Mouse (Mus musculus) neural tube, embryonic 15.5 days (tissue): ENCODE measurements around the gene Oxct2a. TPM values are rescaled to one million over a fixed set of nuclear protein-coding genes. Genes with fewer than 3 reads are reported as not detected.
A peak's percentile ranks its signal among the peaks of the same experiment; 100 is the strongest.

ENCODE experiments used
- ATAC-seq: fragments of 200-750 bp; cut with Nextera tagmentation; 2 replicates; pipeline ENCODE4 v1.8.0; 2017; ENCODE audit warnings: mild to moderate bottlenecking, moderate TSS enrichment, moderate library complexity; ENCODE audit not compliant: low FRiP score
- H3K27ac ChIP-seq: fragments of 300-500 bp; sonication (generic); replicated peaks from 2 replicates; pipeline ENCODE4 v1.5.1; 2015; ENCODE audit warnings: mild to moderate bottlenecking, inconsistent platforms
- H3K27me3 ChIP-seq: fragments of 300-500 bp; sonication (generic); replicated peaks from 2 replicates; pipeline ENCODE4 v1.6.1; 2015; ENCODE audit warnings: inconsistent platforms
- H3K36me3 ChIP-seq: fragments of 300-500 bp; sonication (generic); 2 replicates; pipeline ENCODE4 v1.6.1; 2015; ENCODE audit warnings: inconsistent platforms
- H3K4me1 ChIP-seq: fragments of 300-500 bp; sonication (generic); 2 replicates; pipeline ENCODE4 v1.6.1; 2015; ENCODE audit warnings: inconsistent platforms
- H3K4me2 ChIP-seq: fragments of 300-500 bp; sonication (generic); 2 replicates; pipeline ENCODE4 v1.6.1; 2015; ENCODE audit warnings: inconsistent platforms, mild to moderate bottlenecking, moderate library complexity
- H3K4me3 ChIP-seq: fragments of 300-500 bp; sonication (generic); replicated peaks from 2 replicates; pipeline ENCODE4 v1.5.1; 2015; ENCODE audit warnings: mild to moderate bottlenecking, inconsistent platforms
- H3K9ac ChIP-seq: fragments of 300-500 bp; sonication (generic); replicated peaks from 2 replicates; pipeline ENCODE4 v1.6.1; 2015; ENCODE audit warnings: mild to moderate bottlenecking, inconsistent platforms
- H3K9me3 ChIP-seq: fragments of 300-500 bp; sonication (generic); replicated peaks from 2 replicates; pipeline ENCODE4 v1.6.1; 2016; ENCODE audit warnings: inconsistent platforms
- WGBS: fragments of 180-500 bp; shearing (Covaris S2); methylation state at CpG from one replicate; pipeline ENCODE4 v1.1.7; 2015; ENCODE audit warnings: mixed read lengths; 5-methylcytosine and 5-hydroxymethylcytosine counted together
- polyA plus RNA-seq: library from polyadenylated mRNA; unstranded; fragments of >200 nt; fragmentation: Nextera tagmentation; extraction: Ambion mirVana; gene quantifications from 2 replicates; pipeline ENCODE4 v1.2.1, GENCODE M21; 2015

Gene Oxct2a
- 0.14 TPM in 1 of 2 replicates, not detected in the other for polyA plus RNA-seq

DNA sequence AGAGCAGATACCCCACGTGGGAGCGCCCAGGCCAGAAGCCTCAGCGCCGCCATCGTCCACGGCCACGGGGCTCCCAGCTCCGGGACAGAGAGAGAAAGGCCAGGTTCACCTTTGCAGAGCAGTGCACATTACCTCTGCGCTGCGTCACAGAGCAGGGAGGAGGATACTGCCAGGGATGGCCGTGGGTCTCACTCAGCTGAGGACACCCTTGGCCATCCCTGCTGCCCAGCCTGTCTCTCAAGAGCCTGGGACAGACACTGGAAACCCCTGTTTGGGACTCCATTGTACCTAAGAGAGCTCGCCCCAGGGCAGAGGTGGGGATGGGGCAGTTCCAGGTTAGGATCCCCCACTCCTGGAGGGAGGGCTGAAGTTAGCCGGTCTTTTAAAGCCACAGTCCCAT is at the start of gene Oxct2a:
Gene Oxct2a, minus strand, starts transcription at position 101 of the 400 bp plus-strand sequence.
- WGBS, result 17% methylated on average over 13 of the region's 13 CpGs
- no peak within 1 kb of the TSS for H3K27ac ChIP-seq

GRCm38 (mm10) chr4:123363555-123363954 is 40.1 kb upstream of the Oxct2a start:
- Histone ChIP-seq H3K4me2 (no peak overlapping the region), H3K4me1 (no peaks in the 10 kb centered on the region), H3K9ac (no peak overlapping the region), H3K36me3 (peaks cover 84% of the 10 kb centered on the region), H3K27me3 (no peaks in the 10 kb centered on the region), H3K4me3 (no peak overlapping the region), H3K9me3 (no peaks in the 10 kb centered on the region), H3K27ac (no peak overlapping the region)
- no peak for ATAC-seq
- 95% methylated on average over 4 of the region's 4 CpGs for WGBS

More for the DNA sequence above, at the start of gene Oxct2a:
- Histone ChIP-seq H3K27me3 (peaks cover 10% of the 10 kb centered on the region), H3K4me3 (peak within 1 kb of the TSS; percentile 25), H3K9me3 (no peaks in the 10 kb centered on the region), H3K9ac (no peak within 1 kb of the TSS), H3K4me2 (peak within 1 kb of the TSS; percentile 57), H3K36me3 (no peaks in the 10 kb centered on the region), H3K4me1 (peaks cover 7% of the 10 kb centered on the region; the same call in 1 of the 2 replicates)
- peak; percentile 46 for ATAC-seq

DNA sequence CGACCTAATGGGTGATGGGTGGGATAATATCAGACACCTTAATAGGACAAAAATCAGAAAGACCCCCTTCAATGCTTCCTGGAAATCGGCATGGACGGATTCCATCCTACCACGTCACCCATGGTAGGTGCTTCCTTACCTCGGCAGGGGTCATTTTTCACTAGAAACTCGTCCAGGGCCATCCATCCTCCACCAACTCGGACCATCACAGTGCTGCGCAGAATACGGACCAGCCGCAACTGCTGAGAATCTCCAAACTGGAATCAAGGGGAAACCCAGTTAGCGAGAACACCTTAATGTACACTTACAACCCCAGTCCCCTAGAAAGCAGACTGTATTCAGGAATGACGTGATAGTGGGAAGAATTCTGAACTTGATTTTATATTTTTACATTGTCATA is 37.3 kb upstream of the Oxct2a start:
- ATAC-seq, result no peak
- Histone ChIP-seq H3K36me3 (peaks cover 78% of the 10 kb centered on the region), H3K27ac (no peak overlapping the region)

DNA sequence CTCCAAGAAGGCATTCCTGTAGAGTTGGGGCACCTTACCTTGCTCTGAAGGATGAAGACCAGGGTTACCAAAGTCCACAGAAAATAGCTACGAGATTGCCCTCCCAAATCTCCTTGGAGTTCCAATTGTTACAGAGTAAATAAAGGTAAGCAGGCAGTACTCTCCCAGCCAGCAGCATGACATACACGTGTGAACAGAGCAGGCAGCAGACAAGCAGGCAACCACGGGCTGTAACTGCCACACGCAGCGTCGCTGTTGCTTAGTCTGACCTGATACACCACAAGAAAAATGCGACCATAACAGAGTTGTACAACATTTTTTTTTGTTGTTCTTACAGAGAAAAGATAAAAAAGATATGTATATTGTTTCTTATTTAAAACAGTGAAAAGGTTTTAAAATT is 35.2 kb upstream of the Oxct2a start:
- Histone ChIP-seq H3K9ac (no peak overlapping the region), H3K9me3 (no peaks in the 10 kb centered on the region), H3K27me3 (no peaks in the 10 kb centered on the region), H3K4me3 (no peak overlapping the region), H3K27ac (no peak overlapping the region), H3K4me2 (no peak overlapping the region), H3K4me1 (no peaks in the 10 kb centered on the region), H3K36me3 (peaks cover 80% of the 10 kb centered on the region)
- ATAC-seq, result no peak
- 94% methylated on average over 7 of the region's 7 CpGs for WGBS

More for the DNA sequence above, 37.3 kb upstream of the Oxct2a start:
- WGBS, result 94% methylated on average over 12 of the region's 12 CpGs
- Histone ChIP-seq H3K9ac (no peak overlapping the region), H3K9me3 (no peaks in the 10 kb centered on the region), H3K4me2 (no peak overlapping the region), H3K27me3 (no peaks in the 10 kb centered on the region), H3K4me1 (no peaks in the 10 kb centered on the region), H3K4me3 (no peak overlapping the region)

GRCm38 (mm10) chr4:123355941-123356340 is 32.5 kb upstream of the Oxct2a start:
- Histone ChIP-seq H3K36me3 (peaks cover 81% of the 10 kb centered on the region), H3K27me3 (no peaks in the 10 kb centered on the region), H3K9ac (no peak overlapping the region), H3K9me3 (no peaks in the 10 kb centered on the region), H3K4me2 (no peak overlapping the region), H3K4me3 (no peak overlapping the region), H3K4me1 (no peaks in the 10 kb centered on the region), H3K27ac (no peak overlapping the region)
- 92% methylated on average over 8 of the region's 8 CpGs for WGBS
- no peak for ATAC-seq

- Histone ChIP-seq H3K4me2 (no peak overlapping the region), H3K4me3 (no peak overlapping the region), H3K27me3 (no peaks in the 10 kb centered on the region), H3K36me3 (peaks cover 83% of the 10 kb centered on the region), H3K9me3 (no peaks in the 10 kb centered on the region), H3K4me1 (no peaks in the 10 kb centered on the region), H3K27ac (no peak overlapping the region), H3K9ac (no peak overlapping the region)
- WGBS, result 90% methylated on average over 10 of the region's 10 CpGs
- no peak for ATAC-seq
Observed at GRCm38 (mm10) chr4:123353271-123353877, 29.9 kb upstream of the Oxct2a start.

- Histone ChIP-seq H3K4me1 (peaks cover 15% of the 10 kb centered on the region), H3K27me3 (peaks cover 50% of the 10 kb centered on the region), H3K4me2 (peak overlapping the region; percentile 87), H3K9ac (no peak overlapping the region), H3K9me3 (no peaks in the 10 kb centered on the region), H3K4me3 (peak overlapping the region; percentile 47), H3K27ac (no peak overlapping the region), H3K36me3 (peaks cover 8% of the 10 kb centered on the region)
- 3% methylated on average over 6 of the region's 6 CpGs for WGBS
- ATAC-seq, result peak; percentile 2; the same call in 1 of the 2 replicates
Observed at GRCm38 (mm10) chr4:123343471-123343789, 20.0 kb upstream of the Oxct2a start.

DNA sequence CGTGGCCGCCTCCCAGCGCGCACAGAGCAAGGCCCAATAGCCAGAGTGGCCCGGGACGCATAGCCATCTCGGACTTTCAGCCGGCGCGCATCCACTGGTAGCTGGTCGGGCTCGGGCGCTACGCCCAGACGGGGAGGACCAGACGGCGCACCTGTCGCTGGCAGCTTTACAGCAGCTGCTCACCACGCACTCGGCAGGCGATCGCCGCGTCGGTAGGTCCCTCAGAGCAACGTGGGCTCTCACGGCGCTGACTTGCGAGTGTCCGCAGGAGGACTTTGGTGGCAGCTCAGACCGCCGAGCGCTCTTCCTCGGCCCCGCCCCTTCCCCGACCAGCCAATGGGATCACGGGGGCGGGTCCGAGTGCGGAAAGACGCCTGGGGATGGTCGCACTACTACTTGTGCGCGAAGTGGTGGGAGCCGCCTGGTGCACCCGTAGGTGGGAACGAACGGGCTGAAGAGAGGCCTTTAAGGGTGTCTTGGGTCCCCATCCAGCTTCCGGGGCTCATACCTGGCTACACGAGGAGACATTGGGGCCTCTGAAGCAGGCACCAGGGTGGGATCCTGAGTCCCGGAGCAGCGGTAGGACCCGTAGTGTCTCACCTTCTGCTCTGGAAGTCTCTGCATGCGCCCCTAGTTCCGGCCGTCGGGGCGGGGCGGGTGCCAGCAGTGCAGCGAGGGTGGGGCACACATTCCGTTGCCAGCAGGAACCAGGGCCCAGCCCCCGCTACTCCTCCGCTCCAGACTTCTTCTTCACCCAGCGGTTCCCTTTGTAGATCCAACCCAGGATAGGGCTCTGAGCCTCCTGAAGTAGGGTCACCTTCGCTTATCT is 19.4 kb upstream of the Oxct2a start, which contains the start of gene Bmp8a:
Gene Bmp8a, minus strand, starts transcription at position 611 of the 829 bp plus-strand sequence.
- peak; percentile 84 for ATAC-seq
- peaks cover 50% of the 10 kb centered on the region for H3K27me3 ChIP-seq
- H3K9ac ChIP-seq, result 0 out of 2 replicates have a peak within 1 kb of the TSS, but pooled peaks have one; percentile 17

DNA sequence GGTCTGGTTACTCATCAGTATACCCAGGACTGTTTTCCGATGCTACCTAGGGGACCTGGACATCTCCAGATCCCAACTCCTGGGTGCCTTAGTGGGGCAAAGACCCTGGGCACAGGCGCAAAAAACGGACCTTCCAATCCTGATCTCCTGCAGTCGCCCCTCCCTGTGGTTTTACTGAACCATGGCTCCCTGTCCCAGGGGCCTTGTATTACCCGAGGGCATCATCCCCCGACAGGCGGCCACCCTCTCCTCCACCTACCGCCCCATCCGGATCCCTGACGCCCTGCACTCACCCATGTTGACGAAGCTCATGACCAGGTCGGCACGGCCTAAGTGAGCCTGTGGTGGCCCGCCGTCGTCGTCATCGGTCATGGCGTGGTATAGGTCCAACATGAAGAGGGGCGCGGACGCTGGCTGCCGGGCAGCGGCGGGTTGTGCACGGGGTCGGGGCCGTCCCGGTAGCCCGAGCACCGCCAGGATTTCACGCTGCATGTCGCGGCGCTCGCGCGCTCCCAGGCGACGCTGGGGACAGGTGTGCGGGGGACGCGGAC is 18.7 kb upstream of the Oxct2a start:
- peaks cover 50% of the 10 kb centered on the region for H3K27me3 ChIP-seq
- peaks cover 15% of the 10 kb centered on the region for H3K4me1 ChIP-seq
- H3K9ac ChIP-seq, result 0 out of 2 replicates have a peak overlapping the region, but pooled peaks have one; percentile 17
- no peak overlapping the region for H3K27ac ChIP-seq
- H3K36me3 ChIP-seq, result 0 out of 2 replicates have a peak, but pooled peaks cover 3% of the 10 kb centered on the region
- no peaks in the 10 kb centered on the region for H3K9me3 ChIP-seq
- WGBS, result 2% methylated on average over 42 of the region's 43 CpGs
- H3K4me3 ChIP-seq, result peak overlapping the region; percentile 47
- H3K4me2 ChIP-seq, result peak overlapping the region; percentile 87
- peak; percentile 51 for ATAC-seq

More for the DNA sequence above, 19.4 kb upstream of the Oxct2a start, which contains the start of gene Bmp8a:
- Histone ChIP-seq H3K4me2 (peak within 1 kb of the TSS; percentile 87), H3K36me3 (peaks cover 3% of the 10 kb centered on the region; the same call in 1 of the 2 replicates), H3K27ac (no peak within 1 kb of the TSS), H3K4me1 (peaks cover 15% of the 10 kb centered on the region), H3K9me3 (no peaks in the 10 kb centered on the region), H3K4me3 (peak within 1 kb of the TSS; percentile 47)
- under 1% methylated on average over 65 of the region's 65 CpGs for WGBS

GRCm38 (mm10) chr4:123340232-123340631 is 16.8 kb upstream of the Oxct2a start:
- 70% methylated on average over 5 of the region's 5 CpGs for WGBS
- no peak for ATAC-seq
- H3K27me3 ChIP-seq, result peaks cover 50% of the 10 kb centered on the region

DNA sequence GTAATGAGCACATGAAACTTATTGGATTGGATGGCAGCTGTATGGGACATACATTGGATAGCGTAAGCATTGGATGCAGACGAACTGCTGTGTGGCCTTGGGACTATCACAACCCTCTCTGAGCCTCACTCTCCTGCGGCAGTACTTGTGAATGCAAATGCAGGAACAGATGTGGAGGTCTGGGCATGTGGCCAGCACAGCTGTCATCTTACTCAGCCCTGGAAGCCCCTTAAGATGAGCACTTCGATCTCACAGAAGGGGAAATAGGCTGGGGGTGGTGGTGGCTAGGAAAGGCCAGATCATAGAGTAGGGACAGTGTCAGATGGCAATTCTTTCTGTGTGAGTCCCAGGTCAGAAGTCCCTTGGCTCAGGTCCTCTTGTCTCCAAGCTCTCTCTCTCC is 14.3 kb upstream of the Oxct2a start:
- no peaks in the 10 kb centered on the region for H3K9me3 ChIP-seq
- 70% methylated on average over 4 of the region's 4 CpGs for WGBS
- no peak overlapping the region for H3K27ac ChIP-seq
- peaks cover 26% of the 10 kb centered on the region for H3K27me3 ChIP-seq
- H3K4me2 ChIP-seq, result no peak overlapping the region
- no peaks in the 10 kb centered on the region for H3K36me3 ChIP-seq
- H3K9ac ChIP-seq, result no peak overlapping the region
- ATAC-seq, result no peak
- peaks cover 7% of the 10 kb centered on the region for H3K4me1 ChIP-seq
- no peak overlapping the region for H3K4me3 ChIP-seq

More at GRCm38 (mm10) chr4:123340232-123340631, 16.8 kb upstream of the Oxct2a start:
- Histone ChIP-seq H3K4me1 (peaks cover 15% of the 10 kb centered on the region), H3K4me2 (no peak overlapping the region), H3K9me3 (no peaks in the 10 kb centered on the region), H3K9ac (no peak overlapping the region), H3K4me3 (no peak overlapping the region), H3K36me3 (no peaks in the 10 kb centered on the region), H3K27ac (no peak overlapping the region)
